Comparison of ENCODE assay signal across 8 mouse cellular contexts in the genomic region with DNA sequence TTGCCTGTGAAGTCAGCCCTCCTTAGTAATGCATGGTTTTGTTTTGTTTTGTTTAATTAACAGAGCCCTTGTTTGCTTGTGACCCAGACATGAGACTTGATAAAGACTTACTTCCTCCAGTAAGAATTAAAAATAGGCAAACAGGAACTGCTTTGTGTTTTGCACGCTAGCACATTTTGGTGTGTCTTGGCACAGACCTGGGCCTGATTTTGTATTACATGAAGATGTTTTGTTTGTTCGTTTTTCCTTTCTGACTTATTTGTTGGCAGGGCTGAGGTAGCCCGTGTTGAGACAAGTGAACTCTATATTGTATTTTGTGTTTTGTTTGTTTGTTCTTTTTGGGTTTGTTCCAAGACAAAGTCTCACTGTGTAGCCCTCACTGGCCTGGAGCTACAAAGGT. TPM values are rescaled to one million over a fixed set of nuclear protein-coding genes. Genes with fewer than 3 reads are reported as not detected.
A peak's percentile ranks its signal among the peaks of the same experiment; 100 is the strongest.
DNase-seq lines count a peak whose midpoint lies in the region; ATAC-seq and TF ChIP-seq lines count a peak whose summit lies in the region.

No protein-coding gene starts in this region.

- H3K9me3 ChIP-seq in erythroblast, embryonic 14.5 days (ENCODE audit: control insufficient read depth, low read length), result no peaks in the 10 kb centered on the region
- no peaks in the 10 kb centered on the region for H3K9me3 ChIP-seq in hindbrain, embryonic 13.5 days

- H3K9ac ChIP-seq in hindbrain, embryonic 13.5 days, result peak overlapping the region; percentile 94

- H3K27me3 ChIP-seq in erythroblast, embryonic 14.5 days (ENCODE audit: control insufficient read depth), result no peaks in the 10 kb centered on the region
- H3K27me3 ChIP-seq in hindbrain, embryonic 13.5 days, result peaks cover 11% of the 10 kb centered on the region; the same call in 1 of the 2 replicates

- peak; percentile 50 for DNase-seq in lung, postnatal 36 days
- DNase-seq in adrenal gland, postnatal 25 days, result no peak
- no peak for DNase-seq in gastrocnemius, postnatal 4 days (ENCODE audit: low spot score in 2 of 2)

- TF ChIP-seq POLR2A in bone marrow macrophage, adult 2 months (IDR thresholded peaks at IDR 0.05; ENCODE audit: borderline replicate concordance, low read depth, low read length), result no peak

- peak overlapping the region; percentile 95 for H3K27ac ChIP-seq in bone marrow macrophage, adult 2 months (ENCODE audit: insufficient read depth, low read depth, low read length)
- H3K27ac ChIP-seq in hindbrain, embryonic 13.5 days, result no peak overlapping the region

- H3K4me1 ChIP-seq in erythroblast, embryonic 14.5 days (ENCODE audit: control insufficient read depth), result peaks cover 24% of the 10 kb centered on the region
- peaks cover 46% of the 10 kb centered on the region for H3K4me1 ChIP-seq in bone marrow macrophage, adult 2 months (ENCODE audit: control insufficient read depth, insufficient read depth, low read length)
- H3K4me1 ChIP-seq in hindbrain, embryonic 13.5 days (replicated peaks), result peaks cover 36% of the 10 kb centered on the region

- H3K4me2 ChIP-seq in hindbrain, embryonic 13.5 days, result peak overlapping the region; percentile 82

- H3K36me3 ChIP-seq in erythroblast, embryonic 14.5 days (ENCODE audit: control insufficient read depth), result peaks cover 8% of the 10 kb centered on the region
- H3K36me3 ChIP-seq in hindbrain, embryonic 13.5 days, result peaks cover 4% of the 10 kb centered on the region; the same call in 1 of the 2 replicates

- no peak for ATAC-seq in erythroblast, adult 5-6 weeks (replicated peaks; ENCODE audit: low FRiP score, poor library complexity, severe bottlenecking)
- ATAC-seq in hindbrain, embryonic 13.5 days (ENCODE audit: low FRiP score), result no peak
- no peak for ATAC-seq in erythroid progenitor cell, adult 5-6 weeks (replicated peaks; ENCODE audit: low FRiP score, poor library complexity, severe bottlenecking)

- TF ChIP-seq CTCF in bone marrow macrophage, adult 2 months (IDR thresholded peaks at IDR 0.05; ENCODE audit: low read depth, low read length), result no peak

- peak overlapping the region; percentile 94 for H3K4me3 ChIP-seq in erythroblast, embryonic 14.5 days (replicated peaks)
- peak overlapping the region; percentile 91 for H3K4me3 ChIP-seq in bone marrow macrophage, adult 2 months (ENCODE audit: insufficient read depth, low read length)
- peak overlapping the region; percentile 92 for H3K4me3 ChIP-seq in hindbrain, embryonic 13.5 days

- WGBS in hindbrain, embryonic 13.5 days, result 53% methylated on average over 3 of the region's 3 CpGs

RNA-seq across cellular contexts. Expression of a gene that starts 0.8 kb away (rescaled TPM):
- 6.2 TPM in 2 replicates for polyA plus RNA-seq in erythroblast, embryonic 14.5 days (2012)
- total RNA-seq in erythroblast, adult 5-6 weeks (2015; ENCODE audit: low replicate concordance), result 94.7 and 111 TPM in 2 replicates
- total RNA-seq in erythroblast, adult 5-6 weeks (2017; ENCODE audit: low replicate concordance), result 8.0 and 8.2 TPM in 2 replicates
- 161 and 186 TPM in 2 replicates for polyA plus RNA-seq in bone marrow macrophage, adult 2 months (2012; ENCODE audit: insufficient read depth, insufficient read length, missing spikeins)
- 151 and 154 TPM in 2 replicates for polyA plus RNA-seq in hindbrain, embryonic 13.5 days (2015; fragmentation: Nextera tagmentation; extraction: Ambion mirVana)
- 50.8 and 67.0 TPM in 2 replicates for total RNA-seq in adrenal gland, postnatal 25 days (2021)
- 10 to 100 TPM; 25.0 to 29.1 TPM for total RNA-seq in gastrocnemius, postnatal 4 days (2021)
- 39.4 and 82.9 TPM in 2 replicates for total RNA-seq in erythroid progenitor cell, adult 5-6 weeks (2015; ENCODE audit: low replicate concordance)
- total RNA-seq in erythroid progenitor cell, adult 5-6 weeks (2017; ENCODE audit: low replicate concordance), result 7.9 and 21.1 TPM in 2 replicates

RNA-seq across cellular contexts. Expression of a gene that starts 25.5 kb away (rescaled TPM):
- 0.01 and 0.03 TPM in 2 replicates for polyA plus RNA-seq in erythroblast, embryonic 14.5 days (2012)
- 0.42 TPM in 1 of 2 replicates, not detected in the other for total RNA-seq in erythroblast, adult 5-6 weeks (2015; ENCODE audit: low replicate concordance)
- total RNA-seq in erythroblast, adult 5-6 weeks (2017; ENCODE audit: low replicate concordance), result not detected in 2 replicates
- polyA plus RNA-seq in bone marrow macrophage, adult 2 months (2012; ENCODE audit: insufficient read depth, insufficient read length, missing spikeins), result 0.24 and 0.67 TPM in 2 replicates
- 9.6 TPM in 2 replicates for polyA plus RNA-seq in hindbrain, embryonic 13.5 days (2015; fragmentation: Nextera tagmentation; extraction: Ambion mirVana)
- 0.43 and 0.95 TPM in 2 replicates for total RNA-seq in adrenal gland, postnatal 25 days (2021)
- total RNA-seq in gastrocnemius, postnatal 4 days (2021), result under 1 TPM; 0.12 to 0.18 TPM
- not detected in 2 replicates for total RNA-seq in erythroid progenitor cell, adult 5-6 weeks (2015; ENCODE audit: low replicate concordance)
- total RNA-seq in erythroid progenitor cell, adult 5-6 weeks (2017; ENCODE audit: low replicate concordance), result 0.53 TPM in 1 of 2 replicates, not detected in the other

RNA-seq across cellular contexts. Expression of a gene that starts 29.0 kb away (rescaled TPM):
- polyA plus RNA-seq in erythroblast, embryonic 14.5 days (2012), result 1.7 and 1.8 TPM in 2 replicates
- total RNA-seq in erythroblast, adult 5-6 weeks (2015; ENCODE audit: low replicate concordance), result 46.5 and 65.0 TPM in 2 replicates
- total RNA-seq in erythroblast, adult 5-6 weeks (2017; ENCODE audit: low replicate concordance), result 21.7 and 52.1 TPM in 2 replicates
- polyA plus RNA-seq in bone marrow macrophage, adult 2 months (2012; ENCODE audit: insufficient read depth, insufficient read length, missing spikeins), result 103 and 118 TPM in 2 replicates
- 241 and 254 TPM in 2 replicates for polyA plus RNA-seq in hindbrain, embryonic 13.5 days (2015; fragmentation: Nextera tagmentation; extraction: Ambion mirVana)
- 262 and 318 TPM in 2 replicates for total RNA-seq in adrenal gland, postnatal 25 days (2021)
- 100 to 1,000 TPM; 157 to 162 TPM for total RNA-seq in gastrocnemius, postnatal 4 days (2021)
- total RNA-seq in erythroid progenitor cell, adult 5-6 weeks (2015; ENCODE audit: low replicate concordance), result 62.5 and 64.2 TPM in 2 replicates
- total RNA-seq in erythroid progenitor cell, adult 5-6 weeks (2017; ENCODE audit: low replicate concordance), result 29.8 and 39.3 TPM in 2 replicates

RNA-seq across cellular contexts. Expression of a gene that starts 44.0 kb away (rescaled TPM):
- polyA plus RNA-seq in erythroblast, embryonic 14.5 days (2012), result not detected in 2 replicates
- not detected in 2 replicates for total RNA-seq in erythroblast, adult 5-6 weeks (2015; ENCODE audit: low replicate concordance)
- not detected in 2 replicates for total RNA-seq in erythroblast, adult 5-6 weeks (2017; ENCODE audit: low replicate concordance)
- polyA plus RNA-seq in bone marrow macrophage, adult 2 months (2012; ENCODE audit: insufficient read depth, insufficient read length, missing spikeins), result not detected in 2 replicates
- polyA plus RNA-seq in hindbrain, embryonic 13.5 days (2015; fragmentation: Nextera tagmentation; extraction: Ambion mirVana), result 0.38 and 0.62 TPM in 2 replicates
- total RNA-seq in adrenal gland, postnatal 25 days (2021), result not detected in 2 replicates
- not detected for total RNA-seq in gastrocnemius, postnatal 4 days (2021)
- total RNA-seq in erythroid progenitor cell, adult 5-6 weeks (2015; ENCODE audit: low replicate concordance), result not detected in 2 replicates
- total RNA-seq in erythroid progenitor cell, adult 5-6 weeks (2017; ENCODE audit: low replicate concordance), result not detected in 2 replicates
